Mouse (Mus musculus) heart, adult 2 months (tissue): ENCODE results near the gene Diaph2. TPM values are rescaled to one million over a fixed set of nuclear protein-coding genes. Genes with fewer than 3 reads are reported as not detected.

ENCODE experiments used
- DNase-seq, 2 experiments: peaks; one replicate each; pipeline ENCODE4 v3.0.0; 2021
- H3K27ac ChIP-seq: fragments of 200-600 bp; 2 replicates; pipeline ENCODE4 v1.8.1; 2022
- H3K27me3 ChIP-seq: fragments of 200-500 bp; 2 replicates; pipeline ENCODE4 v1.6.1; 2012; ENCODE audit warnings: mild to moderate bottlenecking, low read length, inconsistent platforms, mixed read lengths; ENCODE audit not compliant: control insufficient read depth, insufficient read depth
- H3K36me3 ChIP-seq: fragments of 200-500 bp; 2 replicates; pipeline ENCODE4 v1.6.1; 2012; ENCODE audit warnings: low read length, inconsistent platforms; ENCODE audit not compliant: control insufficient read depth, insufficient read depth
- H3K4me1 ChIP-seq: fragments of 200-500 bp; 2 replicates; pipeline ENCODE4 v1.6.1; 2011; ENCODE audit warnings: low read length; ENCODE audit not compliant: control insufficient read depth, insufficient read depth
- H3K4me3 ChIP-seq: fragments of 200-600 bp; 2 replicates; pipeline ENCODE4 v1.8.1; 2022
- H3K79me2 ChIP-seq: fragments of 200-500 bp; replicated peaks from 2 replicates; pipeline ENCODE4 v1.6.1; 2012; ENCODE audit warnings: mild to moderate bottlenecking, inconsistent platforms, low read length, moderate library complexity, mixed read lengths; ENCODE audit not compliant: control insufficient read depth, insufficient read depth
- H3K9ac ChIP-seq: fragments of 200-500 bp; 2 replicates; pipeline ENCODE4 v1.6.1; 2012; ENCODE audit warnings: low read depth, mild to moderate bottlenecking, control low read depth, inconsistent platforms, low read length, mixed read lengths
- CTCF ChIP-seq: fragments of 200-600 bp; IDR thresholded peaks from 2 replicates; pipeline ENCODE4 v1.8.1; 2022; ENCODE audit warnings: antibody characterized with exemption, mild to moderate bottlenecking, moderate library complexity
- EP300 ChIP-seq: fragments of 200-500 bp; IDR thresholded peaks from 2 replicates; pipeline ENCODE4 v1.6.1; 2011; ENCODE audit warnings: low read depth, low read length, control low read depth; ENCODE audit not compliant: insufficient read depth
- POLR2A ChIP-seq: fragments of 200-500 bp; IDR thresholded peaks from 2 replicates; pipeline ENCODE4 v1.6.1; 2011; ENCODE audit warnings: mild to moderate bottlenecking, low read depth, low read length, control low read depth; ENCODE audit not compliant: insufficient read depth
- WGBS: fragments of 180-500 bp; shearing (Covaris S2); methylation state at CpG from one replicate; pipeline ENCODE4 v1.1.7; 2018; 5-methylcytosine and 5-hydroxymethylcytosine counted together
- intact Hi-C: fragments of 180-260 bp; cut with DNase I; formaldehyde crosslinking; loops from one replicate; pipeline ENCODE4 v1.15.1; 2025
- polyA plus RNA-seq: library from polyadenylated mRNA; depleted of rRNA; stranded (reverse); fragments of >200 nt; gene quantifications from 2 replicates; pipeline ENCODE4 v1.2.3, GENCODE M21; 2012
- total RNA-seq, 2 experiments: library from RNA; stranded (reverse); gene quantifications; 2 replicates each; pipeline ENCODE4 v1.2.3; 2021

The Diaph2 gene
- total and polyA plus RNA-seq, 3 experiments, result 3.5 to 13.5 (median 10.7) TPM

DNA sequence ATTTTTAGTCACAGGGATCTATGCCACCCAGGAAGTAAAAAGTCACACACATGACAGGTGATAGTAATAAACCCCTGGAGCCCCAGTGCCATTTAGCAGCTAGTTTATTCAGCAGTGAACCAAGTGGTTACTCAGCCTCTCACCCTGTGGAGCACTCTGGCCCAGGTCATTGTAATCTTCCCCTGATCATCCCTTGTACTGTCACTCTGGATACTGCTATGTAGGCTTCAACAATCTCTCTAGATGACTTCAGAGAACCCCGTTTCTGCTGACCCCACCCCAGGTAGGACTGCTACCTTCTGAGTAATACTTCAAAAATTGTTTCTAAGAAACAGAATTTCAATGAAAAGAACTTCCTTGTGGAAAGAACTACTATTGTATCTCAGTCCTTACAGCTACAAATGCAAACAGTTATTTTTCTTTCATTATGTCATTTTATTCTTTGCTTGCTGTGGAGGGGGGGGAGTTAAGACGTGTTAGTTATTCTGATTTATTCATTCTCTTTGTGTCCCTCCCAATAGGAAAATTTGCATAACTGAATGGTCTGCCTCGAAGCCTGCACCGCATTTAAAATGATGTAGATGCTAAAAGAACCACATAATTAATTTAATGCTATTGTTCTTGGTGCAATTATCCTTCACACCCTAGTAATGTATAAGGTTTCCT lies 702.4 kb downstream of the Diaph2 start:
- 67% methylated on average over 4 of the region's 4 CpGs for WGBS
- intact Hi-C loops, result no loop called here
- H3K36me3 ChIP-seq, result no peaks in the 10 kb centered on the region

DNA sequence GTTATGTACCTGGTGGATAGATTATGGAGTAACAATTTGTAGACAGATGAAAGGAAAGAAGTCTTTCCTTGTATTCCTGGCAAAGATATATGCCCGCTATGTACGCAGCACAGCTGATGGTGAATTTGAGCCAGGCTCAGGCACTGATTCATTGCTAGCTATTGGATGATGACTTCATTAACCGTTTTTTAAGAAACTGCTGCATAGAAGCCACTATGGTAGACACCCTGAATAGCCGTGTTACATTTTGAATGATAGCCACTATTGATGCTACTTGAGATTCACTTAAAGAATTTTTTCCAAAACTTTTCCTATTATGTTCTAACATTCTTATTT lies 702.9 kb downstream of the Diaph2 start:
- Histone ChIP-seq H3K9ac (no peak overlapping the region), H3K4me3 (no peak overlapping the region), H3K36me3 (no peaks in the 10 kb centered on the region), H3K27me3 (no peaks in the 10 kb centered on the region), H3K4me1 (no peaks in the 10 kb centered on the region), H3K27ac (no peak overlapping the region), H3K79me2 (no peaks in the 10 kb centered on the region)
- 78% methylated on average over 4 of the region's 4 CpGs for WGBS
- TF ChIP-seq EP300 (no peak), POLR2A (no peak), CTCF (no peak)
- intact Hi-C loops, result no loop called here
- no peak for DNase-seq

More for the DNA sequence above, 702.4 kb downstream of the Diaph2 start:
- H3K4me1 ChIP-seq, result no peaks in the 10 kb centered on the region
- no peak overlapping the region for H3K4me3 ChIP-seq
- no peak for DNase-seq
- no peaks in the 10 kb centered on the region for H3K27me3 ChIP-seq
- no peak overlapping the region for H3K9ac ChIP-seq
- no peaks in the 10 kb centered on the region for H3K79me2 ChIP-seq
- H3K27ac ChIP-seq, result no peak overlapping the region
- TF ChIP-seq CTCF (no peak), POLR2A (no peak), EP300 (no peak)

DNA sequence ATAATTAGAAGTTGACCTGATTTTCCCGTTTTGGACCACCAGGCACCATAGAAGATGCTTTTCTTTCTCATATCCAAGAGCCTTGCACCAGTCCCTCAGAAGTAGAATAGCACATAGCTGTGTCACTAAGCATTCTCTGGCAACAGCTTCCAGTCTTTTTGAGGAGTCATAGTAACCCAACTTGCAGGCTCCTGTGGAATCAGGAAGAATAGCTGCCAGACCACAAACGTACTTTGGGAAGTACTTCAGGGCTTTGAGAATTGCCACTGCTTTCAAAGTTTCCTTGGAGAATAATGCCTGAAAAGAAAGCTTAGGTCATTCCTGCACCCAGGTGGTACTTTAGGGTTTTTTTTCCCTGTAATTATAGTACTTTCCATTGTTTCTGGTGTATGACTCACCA lies 723.6 kb downstream of the Diaph2 start:
- 36% methylated on average over 2 of the region's 2 CpGs for WGBS
- H3K79me2 ChIP-seq, result no peaks in the 10 kb centered on the region
- no peaks in the 10 kb centered on the region for H3K36me3 ChIP-seq
- intact Hi-C loops, result no loop called here
- no peak overlapping the region for H3K9ac ChIP-seq
- no peaks in the 10 kb centered on the region for H3K27me3 ChIP-seq
- H3K4me1 ChIP-seq, result no peaks in the 10 kb centered on the region
- H3K4me3 ChIP-seq, result no peak overlapping the region
- no peak for DNase-seq
- no peak overlapping the region for H3K27ac ChIP-seq
- TF ChIP-seq EP300 (no peak), CTCF (no peak), POLR2A (no peak)

DNA sequence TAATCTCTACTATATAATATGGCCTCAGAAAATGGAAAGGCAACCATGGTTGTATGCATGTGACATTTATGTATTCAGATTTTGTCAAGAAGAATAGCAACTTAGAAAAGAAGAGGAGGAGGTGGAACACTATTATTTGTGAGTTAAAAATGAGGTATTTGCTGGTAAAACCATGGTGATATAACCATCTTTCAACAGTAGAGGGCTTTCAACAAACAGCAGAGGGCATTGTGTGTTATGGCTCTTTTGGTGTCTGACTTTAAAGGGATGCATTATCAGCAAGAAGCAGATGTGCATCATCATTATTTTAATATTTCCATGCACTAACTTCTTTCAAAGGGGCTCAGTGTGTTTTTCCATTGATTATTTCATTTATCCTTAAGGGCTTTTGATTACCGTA lies 731.3 kb downstream of the Diaph2 start:
- no peaks in the 10 kb centered on the region for H3K79me2 ChIP-seq
- no peak overlapping the region for H3K4me3 ChIP-seq
- H3K27me3 ChIP-seq, result no peaks in the 10 kb centered on the region
- no peaks in the 10 kb centered on the region for H3K36me3 ChIP-seq
- TF ChIP-seq POLR2A (no peak), EP300 (no peak), CTCF (no peak)
- no peak overlapping the region for H3K27ac ChIP-seq
- WGBS, result 97% methylated on average over 1 of the region's 1 CpGs
- H3K9ac ChIP-seq, result no peak overlapping the region
- no peaks in the 10 kb centered on the region for H3K4me1 ChIP-seq
- intact Hi-C loops, result no loop called here
- DNase-seq, result no peak

DNA sequence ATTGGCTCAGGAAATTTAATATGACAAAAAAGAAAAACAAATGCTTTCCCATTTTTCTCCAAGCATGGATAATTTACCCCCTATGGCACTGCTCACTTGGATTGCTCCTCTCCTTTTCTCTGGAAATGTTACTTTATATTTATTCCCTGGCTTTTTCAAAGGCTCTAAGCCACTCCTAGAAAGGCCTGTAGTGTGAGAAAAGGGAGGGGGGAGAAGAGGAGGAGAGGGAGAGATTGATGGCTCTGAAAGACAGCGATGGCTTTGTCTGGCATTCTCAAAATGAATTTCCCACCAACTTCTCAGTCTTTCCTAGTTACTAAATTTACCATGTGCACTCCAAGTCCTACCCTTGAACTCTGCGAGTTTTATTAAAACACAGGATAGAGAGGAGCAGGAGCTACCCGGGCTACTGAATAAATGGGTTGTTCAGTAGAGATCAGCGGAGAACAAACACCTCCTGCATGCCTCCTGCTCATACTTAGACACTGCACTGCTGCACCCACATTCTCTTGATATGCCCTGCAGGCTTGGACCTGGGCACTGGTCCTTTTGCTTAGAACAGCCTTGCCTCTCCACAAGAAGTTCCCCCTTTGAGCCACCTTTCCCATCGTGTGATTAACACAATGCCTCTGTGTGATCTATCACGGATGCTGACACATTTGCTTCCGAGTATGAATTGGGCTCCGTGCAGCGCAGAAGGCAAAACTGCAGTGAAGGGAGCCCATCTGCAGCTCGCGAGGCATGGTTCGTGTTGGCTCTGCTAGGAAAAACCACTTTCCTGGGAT lies 753.3 kb downstream of the Diaph2 start:
- no peak overlapping the region for H3K27ac ChIP-seq
- DNase-seq, result no peak
- H3K9ac ChIP-seq, result no peak overlapping the region
- no peak for TF ChIP-seq EP300
- TF ChIP-seq POLR2A, result no peak
- H3K4me1 ChIP-seq, result no peaks in the 10 kb centered on the region
- no peaks in the 10 kb centered on the region for H3K79me2 ChIP-seq
- intact Hi-C loops, result no loop called here
- H3K27me3 ChIP-seq, result no peaks in the 10 kb centered on the region
- WGBS, result 74% methylated on average over 12 of the region's 12 CpGs
- no peak overlapping the region for H3K4me3 ChIP-seq
- H3K36me3 ChIP-seq, result no peaks in the 10 kb centered on the region

DNA sequence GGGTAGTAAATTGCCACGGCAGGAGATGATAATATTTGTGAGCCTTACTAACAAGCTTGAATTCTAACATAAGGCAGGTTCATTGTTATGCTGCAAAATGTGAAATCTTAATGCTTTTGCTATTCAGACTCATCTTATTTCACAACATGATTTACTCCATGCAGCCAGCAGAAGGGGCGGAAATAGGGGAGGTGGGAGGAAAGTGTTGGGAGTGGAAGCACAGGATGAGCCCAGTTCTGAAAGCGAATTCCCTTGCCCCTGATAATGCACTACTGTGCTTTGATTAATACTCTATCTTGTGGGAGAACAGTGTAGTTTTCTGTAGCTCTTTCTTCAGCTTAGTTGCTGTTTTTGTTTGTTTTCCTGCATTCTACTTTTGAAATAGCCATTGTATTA lies 753.9 kb downstream of the Diaph2 start:
- no peak for DNase-seq
- H3K27me3 ChIP-seq, result no peaks in the 10 kb centered on the region
- no peak overlapping the region for H3K4me3 ChIP-seq
- H3K36me3 ChIP-seq, result no peaks in the 10 kb centered on the region
- TF ChIP-seq POLR2A (no peak), CTCF (no peak), EP300 (no peak)
- no peak overlapping the region for H3K27ac ChIP-seq
- WGBS, result 61% methylated on average over 3 of the region's 3 CpGs
- H3K4me1 ChIP-seq, result no peaks in the 10 kb centered on the region
- H3K79me2 ChIP-seq, result no peaks in the 10 kb centered on the region
- intact Hi-C loops, result no loop called here
- H3K9ac ChIP-seq, result no peak overlapping the region
